ENCODE assay signal across 8 mouse cellular contexts in genomic region chr16:87441089-87441488, GRCm38 (mm10). TPM values are rescaled to one million over a fixed set of nuclear protein-coding genes. Genes with fewer than 3 reads are reported as not detected.
DNase-seq lines count a peak whose midpoint lies in the region; ATAC-seq and TF ChIP-seq lines count a peak whose summit lies in the region.

No protein-coding gene starts in this region.

- peaks cover 18% of the 10 kb centered on the region for H3K4me1 ChIP-seq in hindbrain, embryonic 15.5 days (replicated peaks)
- 0 out of 2 replicates have a peak, but pooled peaks cover 6% of the 10 kb centered on the region for H3K4me1 ChIP-seq in liver, embryonic 11.5 days (replicated peaks; ENCODE audit: control insufficient read depth, insufficient read depth, low read length)

- no peaks in the 10 kb centered on the region for H3K79me2 ChIP-seq in C2C12 (ENCODE audit: control insufficient read depth, insufficient read depth)

- H3K9me3 ChIP-seq in hindbrain, embryonic 15.5 days: no peaks in the 10 kb centered on the region
- H3K9me3 ChIP-seq in liver, embryonic 11.5 days (ENCODE audit: control insufficient read depth, low read length): no peaks in the 10 kb centered on the region

- peak overlapping the region; percentile 93 for H3K9ac ChIP-seq in hindbrain, embryonic 15.5 days
- H3K9ac ChIP-seq in liver, embryonic 11.5 days (ENCODE audit: low read depth, low read length): peak overlapping the region; percentile 87

- H3K4me3 ChIP-seq in C2C12 (ENCODE audit: insufficient read depth, poor library complexity, severe bottlenecking): peak overlapping the region; percentile 52
- peak overlapping the region; percentile 96 for H3K4me3 ChIP-seq in hindbrain, embryonic 15.5 days
- peak overlapping the region; percentile 77 for H3K4me3 ChIP-seq in liver, embryonic 11.5 days (ENCODE audit: low read depth, low read length)

- H3K36me3 ChIP-seq in C2C12 (ENCODE audit: control insufficient read depth, insufficient read depth): no peaks in the 10 kb centered on the region
- no peaks in the 10 kb centered on the region for H3K36me3 ChIP-seq in hindbrain, embryonic 15.5 days
- H3K36me3 ChIP-seq in liver, embryonic 11.5 days (ENCODE audit: control insufficient read depth, insufficient read depth, low read length): no peaks in the 10 kb centered on the region

- H3K27ac ChIP-seq in hindbrain, embryonic 15.5 days (replicated peaks): peak overlapping the region; percentile 98; the same call in 1 of the 2 replicates
- no peak overlapping the region for H3K27ac ChIP-seq in liver, embryonic 11.5 days (ENCODE audit: low read depth, low read length)

- peak; percentile 79 for DNase-seq in 416B (ENCODE audit: low read depth)
- DNase-seq in embryo, embryonic 11 days: peak; percentile 17
- DNase-seq in liver, embryonic 11.5 days (ENCODE audit: low spot score): peak; percentile 38
- no peak for DNase-seq in right cerebral cortex, postnatal 36 days (ENCODE audit: low spot score in 2 of 2)
- no peak for DNase-seq in gastrocnemius, postnatal 4 days (ENCODE audit: low spot score in 2 of 2)

- no peaks in the 10 kb centered on the region for H3K79me3 ChIP-seq in C2C12 (ENCODE audit: low read depth)

- ATAC-seq in hindbrain, embryonic 15.5 days (ENCODE audit: low FRiP score, low read depth): no peak
- ATAC-seq in liver, embryonic 11.5 days (replicated peaks; ENCODE audit: low FRiP score): peak; percentile 24; the same call in 1 of the 2 replicates
- peak; percentile 42; the same call in 1 of the 2 replicates for ATAC-seq in neutrophil, adult 5-6 weeks (ENCODE audit: extremely low read depth, insufficient number of reproducible peaks, low FRiP score, poor library complexity, severe bottlenecking)

- 24% methylated on average over 9 of the region's 9 CpGs for WGBS in hindbrain, embryonic 15.5 days
- WGBS in liver, embryonic 11.5 days: 13% methylated on average over 9 of the region's 9 CpGs

- TF ChIP-seq CTCF in C2C12 (IDR thresholded peaks at IDR 0.05; ENCODE audit: control insufficient read depth, insufficient read depth, insufficient read length): no peak

- H3K27me3 ChIP-seq in C2C12 (ENCODE audit: control insufficient read depth, insufficient read depth, insufficient read length): peaks cover 11% of the 10 kb centered on the region
- no peaks in the 10 kb centered on the region for H3K27me3 ChIP-seq in hindbrain, embryonic 15.5 days
- no peaks in the 10 kb centered on the region for H3K27me3 ChIP-seq in liver, embryonic 11.5 days (replicated peaks; ENCODE audit: control insufficient read depth, insufficient read depth, low read length)

- H3ac ChIP-seq in C2C12 (ENCODE audit: control insufficient read depth, insufficient read length, low read depth): no peak overlapping the region

- H3K4me2 ChIP-seq in hindbrain, embryonic 15.5 days: peak overlapping the region; percentile 75
- H3K4me2 ChIP-seq in liver, embryonic 11.5 days: peak overlapping the region; percentile 89

TF ChIP-seq in C2C12, 6 proteins besides CTCF, POLR2A, EP300 and RAD21:
- TF ChIP-seq MYOD1 (IDR thresholded peaks at IDR 0.05; ENCODE audit: control insufficient read depth, insufficient read length, low read depth) (no peak), FOSL1 (IDR thresholded peaks at IDR 0.05; ENCODE audit: insufficient read depth, low read length, poor library complexity, severe bottlenecking) (no peak)

RNA-seq across cellular contexts. Expression of gene Rwdd2b, which starts 0.7 kb away (rescaled TPM):
- 5.2 TPM for polyA plus RNA-seq in C2C12 (2012; fragmentation: generic; extraction: Trizol)
- 14.6 and 15.2 TPM in 2 replicates for polyA plus RNA-seq in hindbrain, embryonic 15.5 days (2015; fragmentation: Nextera tagmentation; extraction: Ambion mirVana)
- 12.2 and 12.6 TPM in 2 replicates for polyA plus RNA-seq in liver, embryonic 11.5 days (2014; fragmentation: Nextera tagmentation; extraction: Ambion mirVana)
- 8.0 and 8.8 TPM in 2 replicates for total RNA-seq in neutrophil, adult 5-6 weeks (2017)
- total RNA-seq in gastrocnemius, postnatal 4 days (2021): 1 to 10 TPM; 5.5 to 5.6 TPM

RNA-seq across cellular contexts. Expression of gene Ltn1, which starts 8.7 kb away (rescaled TPM):
- polyA plus RNA-seq in C2C12 (2012; fragmentation: generic; extraction: Trizol): 6.8 TPM
- polyA plus RNA-seq in hindbrain, embryonic 15.5 days (2015; fragmentation: Nextera tagmentation; extraction: Ambion mirVana): 22.6 and 24.4 TPM in 2 replicates
- polyA plus RNA-seq in liver, embryonic 11.5 days (2014; fragmentation: Nextera tagmentation; extraction: Ambion mirVana): 26.3 and 30.3 TPM in 2 replicates
- total RNA-seq in neutrophil, adult 5-6 weeks (2017): 19.4 and 21.5 TPM in 2 replicates
- 10 to 100 TPM; 28.7 to 30.4 TPM for total RNA-seq in gastrocnemius, postnatal 4 days (2021)

RNA-seq across cellular contexts. Expression of gene Usp16, which starts 13.4 kb away (rescaled TPM):
- 18.4 TPM for polyA plus RNA-seq in C2C12 (2012; fragmentation: generic; extraction: Trizol)
- polyA plus RNA-seq in hindbrain, embryonic 15.5 days (2015; fragmentation: Nextera tagmentation; extraction: Ambion mirVana): 42.9 and 50.6 TPM in 2 replicates
- 37.4 and 42.7 TPM in 2 replicates for polyA plus RNA-seq in liver, embryonic 11.5 days (2014; fragmentation: Nextera tagmentation; extraction: Ambion mirVana)
- total RNA-seq in neutrophil, adult 5-6 weeks (2017): 111 and 147 TPM in 2 replicates
- total RNA-seq in gastrocnemius, postnatal 4 days (2021): 10 to 100 TPM; 30.6 to 39.7 TPM

RNA-seq across cellular contexts. Expression of gene Cct8, which starts 54.6 kb away (rescaled TPM):
- 162 TPM for polyA plus RNA-seq in C2C12 (2012; fragmentation: generic; extraction: Trizol)
- polyA plus RNA-seq in hindbrain, embryonic 15.5 days (2015; fragmentation: Nextera tagmentation; extraction: Ambion mirVana): 375 and 387 TPM in 2 replicates
- 614 and 690 TPM in 2 replicates for polyA plus RNA-seq in liver, embryonic 11.5 days (2014; fragmentation: Nextera tagmentation; extraction: Ambion mirVana)
- total RNA-seq in neutrophil, adult 5-6 weeks (2017): 182 and 194 TPM in 2 replicates
- total RNA-seq in gastrocnemius, postnatal 4 days (2021): 100 to 1,000 TPM; 190 to 198 TPM

Comparison
In these comparisons a context has a peak if more than half of its experiments do, and no peak if none do; other contexts are left out.
1. DNase-seq: peak in 416B (single experiment), embryo, embryonic 11 days (single experiment) and liver, embryonic 11.5 days (single experiment); none in right cerebral cortex, postnatal 36 days (0 of 2) and gastrocnemius, postnatal 4 days (0 of 2).
2. Peak in every context shown above with its lines, with median percentiles within 50 percentile points of each other: H3K4me3 ChIP-seq.